Mouse (Mus musculus): ENCODE data around the gene Znrd1as.

GRCm38 (mm10) chr17:36992336-36993104 lies 34.1 kb downstream of the Znrd1as start:
- TF ChIP-seq CTCF (conservative IDR thresholded peaks at IDR 0.05; ENCODE audit: low read length) (no peak), NANOG (IDR thresholded peaks at IDR 0.05; ENCODE audit: borderline replicate concordance, low read length) (no peak)

Data from E14TG2a.4 (cell line).